Mouse (Mus musculus): Measurements from ENCODE around the gene Syn1. TPM values are rescaled to one million over a fixed set of nuclear protein-coding genes. Genes with fewer than 3 reads are reported as not detected.

Syn1 gene
- total and polyA plus RNA-seq, 2 experiments, result 0.13 TPM; not detected in 1

- no peaks in the 10 kb centered on the region for H3K27me3 ChIP-seq (ENCODE audit: control insufficient read depth, insufficient read depth, low read length)
- no peak for TF ChIP-seq CTCF (IDR thresholded peaks at IDR 0.05; ENCODE audit: low read depth, low read length)
- no peak for TF ChIP-seq POLR2A (IDR thresholded peaks at IDR 0.05; ENCODE audit: extremely low read depth, insufficient read depth, low read length)
- no peak overlapping the region for H3K27ac ChIP-seq (replicated peaks; ENCODE audit: insufficient read depth, low read depth, low read length)
- no peak overlapping the region for H3K4me3 ChIP-seq (ENCODE audit: insufficient read depth, low read depth, low read length)
- whole genome bisulfite sequencing, result 79% methylated on average over 1 of the region's 1 CpGs
- H3K36me3 ChIP-seq (ENCODE audit: control insufficient read depth, insufficient read depth, low read length), result no peaks in the 10 kb centered on the region
- DNase-seq (ENCODE audit: extremely low read depth, low read depth, low spot score), result no peak
- H3K4me1 ChIP-seq (ENCODE audit: control insufficient read depth, insufficient read depth, low read length), result no peaks in the 10 kb centered on the region
- H3K9ac ChIP-seq (ENCODE audit: low read depth, low read length), result no peak overlapping the region
- no peaks in the 10 kb centered on the region for H3K79me2 ChIP-seq (ENCODE audit: control insufficient read depth, insufficient read depth, low read length)
Measured at GRCm38 (mm10) chrX:20869203-20869602, 51.6 kb downstream of the Syn1 start.

- no peak overlapping the region for H3K9ac ChIP-seq (ENCODE audit: low read depth, low read length)
Measured at GRCm38 (mm10) chrX:20868091-20868490, 52.7 kb downstream of the Syn1 start.

GRCm38 (mm10) chrX:20863161-20864101 is 57.4 kb downstream of the Syn1 start:
- WGBS, result 70% methylated on average over 9 of the region's 9 CpGs
- no peaks in the 10 kb centered on the region for H3K79me2 ChIP-seq (ENCODE audit: control insufficient read depth, insufficient read depth, low read length)
- H3K27ac ChIP-seq (replicated peaks; ENCODE audit: insufficient read depth, low read depth, low read length), result no peak overlapping the region
- no peak for DNase-seq (ENCODE audit: extremely low read depth, low read depth, low spot score)
- H3K4me1 ChIP-seq (ENCODE audit: control insufficient read depth, insufficient read depth, low read length), result peaks cover 2% of the 10 kb centered on the region; the same call in 1 of the 2 replicates
- no peaks in the 10 kb centered on the region for H3K27me3 ChIP-seq (ENCODE audit: control insufficient read depth, insufficient read depth, low read length)
- no peak for TF ChIP-seq CTCF (IDR thresholded peaks at IDR 0.05; ENCODE audit: low read depth, low read length)
- TF ChIP-seq POLR2A (IDR thresholded peaks at IDR 0.05; ENCODE audit: extremely low read depth, insufficient read depth, low read length), result no peak
- H3K4me3 ChIP-seq (ENCODE audit: insufficient read depth, low read depth, low read length), result no peak overlapping the region
- H3K9ac ChIP-seq (ENCODE audit: low read depth, low read length), result no peak overlapping the region
- H3K36me3 ChIP-seq (ENCODE audit: control insufficient read depth, insufficient read depth, low read length), result no peaks in the 10 kb centered on the region

More at GRCm38 (mm10) chrX:20868091-20868490, 52.7 kb downstream of the Syn1 start:
- Histone ChIP-seq H3K27ac (replicated peaks; ENCODE audit: insufficient read depth, low read depth, low read length) (no peak overlapping the region), H3K4me3 (ENCODE audit: insufficient read depth, low read depth, low read length) (no peak overlapping the region), H3K79me2 (ENCODE audit: control insufficient read depth, insufficient read depth, low read length) (no peaks in the 10 kb centered on the region), H3K4me1 (ENCODE audit: control insufficient read depth, insufficient read depth, low read length) (no peaks in the 10 kb centered on the region), H3K36me3 (ENCODE audit: control insufficient read depth, insufficient read depth, low read length) (no peaks in the 10 kb centered on the region), H3K27me3 (ENCODE audit: control insufficient read depth, insufficient read depth, low read length) (no peaks in the 10 kb centered on the region)
- WGBS, result 83% methylated on average over 4 of the region's 4 CpGs
- no peak for DNase-seq (ENCODE audit: extremely low read depth, low read depth, low spot score)
- TF ChIP-seq CTCF (IDR thresholded peaks at IDR 0.05; ENCODE audit: low read depth, low read length) (no peak), POLR2A (IDR thresholded peaks at IDR 0.05; ENCODE audit: extremely low read depth, insufficient read depth, low read length) (no peak)

GRCm38 (mm10) chrX:20862105-20863065 is 58.4 kb downstream of the Syn1 start:
- Histone ChIP-seq H3K9ac (ENCODE audit: low read depth, low read length) (no peak overlapping the region), H3K4me3 (ENCODE audit: insufficient read depth, low read depth, low read length) (no peak overlapping the region), H3K79me2 (ENCODE audit: control insufficient read depth, insufficient read depth, low read length) (no peaks in the 10 kb centered on the region), H3K36me3 (ENCODE audit: control insufficient read depth, insufficient read depth, low read length) (no peaks in the 10 kb centered on the region), H3K27ac (replicated peaks; ENCODE audit: insufficient read depth, low read depth, low read length) (no peak overlapping the region), H3K4me1 (ENCODE audit: control insufficient read depth, insufficient read depth, low read length) (peaks cover 2% of the 10 kb centered on the region; the same call in 1 of the 2 replicates), H3K27me3 (ENCODE audit: control insufficient read depth, insufficient read depth, low read length) (no peaks in the 10 kb centered on the region)
- no peak for DNase-seq (ENCODE audit: extremely low read depth, low read depth, low spot score)
- WGBS, result 21% methylated on average over 28 of the region's 29 CpGs
- TF ChIP-seq POLR2A (IDR thresholded peaks at IDR 0.05; ENCODE audit: extremely low read depth, insufficient read depth, low read length) (no peak), CTCF (IDR thresholded peaks at IDR 0.05; ENCODE audit: low read depth, low read length) (no peak)

- no peak overlapping the region for H3K4me3 ChIP-seq (ENCODE audit: insufficient read depth, low read depth, low read length)
- TF ChIP-seq CTCF (IDR thresholded peaks at IDR 0.05; ENCODE audit: low read depth, low read length) (no peak), POLR2A (IDR thresholded peaks at IDR 0.05; ENCODE audit: extremely low read depth, insufficient read depth, low read length) (no peak)
- no peaks in the 10 kb centered on the region for H3K27me3 ChIP-seq (ENCODE audit: control insufficient read depth, insufficient read depth, low read length)
- no peak overlapping the region for H3K9ac ChIP-seq (ENCODE audit: low read depth, low read length)
- peaks cover 2% of the 10 kb centered on the region; the same call in 1 of the 2 replicates for H3K4me1 ChIP-seq (ENCODE audit: control insufficient read depth, insufficient read depth, low read length)
- peaks cover 3% of the 10 kb centered on the region; the same call in 1 of the 2 replicates for H3K36me3 ChIP-seq (ENCODE audit: control insufficient read depth, insufficient read depth, low read length)
- no peak overlapping the region for H3K27ac ChIP-seq (replicated peaks; ENCODE audit: insufficient read depth, low read depth, low read length)
- 66% methylated on average over 5 of the region's 5 CpGs for WGBS
- H3K79me2 ChIP-seq (ENCODE audit: control insufficient read depth, insufficient read depth, low read length), result no peaks in the 10 kb centered on the region
- DNase-seq (ENCODE audit: extremely low read depth, low read depth, low spot score), result no peak
Measured at GRCm38 (mm10) chrX:20861453-20862104, 59.2 kb downstream of the Syn1 start.
